Mouse (Mus musculus): Measurements from ENCODE around the gene Bmt2.

The Bmt2 gene

GRCm38 (mm10) chr6:13619618-13620017 lies 58.1 kb downstream of the Bmt2 start:
- no peak for DNase-seq (ENCODE audit: low read depth, low spot score)

- DNase-seq (ENCODE audit: low read depth, low spot score), result no peak
Observed at GRCm38 (mm10) chr6:13617110-13617509, 60.7 kb downstream of the Bmt2 start.

DNA sequence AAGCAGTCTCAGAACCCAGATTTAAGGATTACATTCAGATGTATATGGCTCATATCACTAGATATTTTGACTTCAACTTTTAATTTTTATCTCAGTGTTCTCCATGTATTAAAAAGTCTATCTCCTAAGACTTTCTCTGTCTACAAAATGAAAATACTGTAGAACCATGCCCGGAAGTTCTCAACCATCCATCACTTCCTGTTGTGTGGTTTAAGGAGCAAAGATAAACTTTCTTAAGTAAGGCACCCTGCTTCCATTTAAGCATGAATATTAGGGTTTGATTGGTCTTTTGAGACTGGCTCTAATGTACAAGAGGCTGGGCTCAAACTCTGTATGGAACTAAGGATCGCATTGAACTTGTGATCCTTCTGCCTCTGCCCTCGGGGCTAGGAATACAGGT lies 63.2 kb downstream of the Bmt2 start:
- DNase-seq (ENCODE audit: low read depth, low spot score), result no peak

DNA sequence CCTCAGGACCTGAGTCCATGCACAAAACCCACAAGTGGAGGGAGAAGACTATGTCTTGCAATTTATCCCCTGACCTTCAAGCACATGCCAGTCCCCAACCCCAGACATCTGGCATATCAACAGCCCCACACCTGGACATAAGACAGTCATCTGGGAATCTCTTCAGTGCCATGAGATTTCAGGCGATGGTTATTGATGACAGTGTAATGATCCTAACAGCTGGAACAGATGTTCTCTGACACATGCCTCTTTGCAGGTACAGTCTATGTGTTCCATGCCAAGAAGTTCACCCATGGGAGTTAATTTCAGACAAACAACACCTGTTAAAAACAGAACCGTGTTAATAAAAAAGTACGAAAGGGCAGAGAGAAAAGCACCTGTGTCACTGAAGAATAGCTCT lies 64.1 kb downstream of the Bmt2 start:
- no peak for DNase-seq (ENCODE audit: low read depth, low spot score)

- no peak for DNase-seq (ENCODE audit: low read depth, low spot score)
Observed at GRCm38 (mm10) chr6:13610869-13611268, 66.9 kb downstream of the Bmt2 start.

- no peak for DNase-seq (ENCODE audit: low read depth, low spot score)
Observed at GRCm38 (mm10) chr6:13609353-13610140, 68.2 kb downstream of the Bmt2 start.

GRCm38 (mm10) chr6:13607621-13608493 lies 69.9 kb downstream of the Bmt2 start, which contains the start of gene Tmem168:
Tmem168 (minus strand) TSS chr6:13608100.
- DNase-seq (ENCODE audit: low read depth, low spot score), result peak; percentile 90

- DNase-seq (ENCODE audit: low read depth, low spot score), result no peak
Observed at GRCm38 (mm10) chr6:13606921-13607620, 70.7 kb downstream of the Bmt2 start.

- no peak for DNase-seq (ENCODE audit: low read depth, low spot score)
Observed at GRCm38 (mm10) chr6:13606394-13606793, 71.4 kb downstream of the Bmt2 start.

- no peak for DNase-seq (ENCODE audit: low read depth, low spot score)
Observed at GRCm38 (mm10) chr6:13603134-13603533, 74.6 kb downstream of the Bmt2 start.

- no peak for DNase-seq (ENCODE audit: low read depth, low spot score)
Observed at GRCm38 (mm10) chr6:13601587-13601986, 76.2 kb downstream of the Bmt2 start.

DNA sequence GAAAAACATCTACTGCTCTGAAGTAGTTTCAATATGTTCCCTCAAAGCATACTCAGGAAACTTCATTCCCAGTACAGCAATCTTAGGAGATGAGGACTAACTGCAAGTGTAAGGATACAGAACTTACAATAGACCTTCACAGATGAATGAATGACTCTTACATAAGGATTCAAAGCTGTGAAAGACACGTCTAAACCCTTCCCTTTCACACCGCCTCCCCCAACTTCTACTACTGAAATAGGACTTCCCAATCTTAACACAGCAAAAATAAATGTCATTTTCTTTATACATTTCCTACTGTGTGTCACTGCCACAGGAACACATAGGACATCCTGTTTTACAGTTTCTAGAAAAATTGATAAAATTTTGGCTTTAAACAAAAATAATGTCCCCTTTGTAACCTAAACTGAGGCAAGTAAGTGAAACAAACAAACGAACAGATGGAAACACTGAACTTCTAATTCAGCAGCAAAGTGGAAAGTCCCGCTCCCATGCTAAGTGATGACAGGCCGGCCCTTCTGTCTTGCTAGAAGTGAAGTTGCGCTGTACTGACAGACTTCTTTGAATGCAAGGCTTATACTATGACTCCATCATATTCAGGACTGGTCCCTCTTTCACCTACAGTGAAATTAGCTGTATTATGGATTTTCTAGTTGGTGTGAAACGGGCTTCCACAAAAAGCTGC lies 79.4 kb downstream of the Bmt2 start:
- no peak for DNase-seq (ENCODE audit: low read depth, low spot score)

GRCm38 (mm10) chr6:13592729-13593345 lies 84.9 kb downstream of the Bmt2 start:
- DNase-seq (ENCODE audit: low read depth, low spot score), result peak; percentile 57

DNA sequence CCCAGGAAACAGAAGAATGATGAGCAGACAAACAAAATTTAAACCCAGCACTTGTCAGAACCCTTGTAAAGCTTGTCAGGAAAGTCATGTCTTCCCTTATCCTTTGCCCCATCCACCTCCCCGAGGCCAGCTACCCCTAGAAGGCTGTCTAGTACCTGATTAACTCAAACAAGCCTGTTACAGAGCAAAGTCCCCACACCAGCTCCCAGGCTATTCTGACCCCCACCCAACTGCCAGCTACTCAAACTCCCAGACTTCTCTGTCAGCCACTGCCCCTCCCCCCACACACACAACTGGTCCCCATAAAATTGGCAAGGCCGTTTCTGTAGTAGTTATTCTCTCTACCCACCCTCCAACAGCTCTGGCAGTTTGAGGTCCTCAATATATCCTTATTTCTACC lies 91.2 kb downstream of the Bmt2 start:
- DNase-seq (ENCODE audit: low read depth, low spot score), result peak; percentile 24

GRCm38 (mm10) chr6:13586154-13586553 lies 91.6 kb downstream of the Bmt2 start:
- no peak for DNase-seq (ENCODE audit: low read depth, low spot score)

DNA sequence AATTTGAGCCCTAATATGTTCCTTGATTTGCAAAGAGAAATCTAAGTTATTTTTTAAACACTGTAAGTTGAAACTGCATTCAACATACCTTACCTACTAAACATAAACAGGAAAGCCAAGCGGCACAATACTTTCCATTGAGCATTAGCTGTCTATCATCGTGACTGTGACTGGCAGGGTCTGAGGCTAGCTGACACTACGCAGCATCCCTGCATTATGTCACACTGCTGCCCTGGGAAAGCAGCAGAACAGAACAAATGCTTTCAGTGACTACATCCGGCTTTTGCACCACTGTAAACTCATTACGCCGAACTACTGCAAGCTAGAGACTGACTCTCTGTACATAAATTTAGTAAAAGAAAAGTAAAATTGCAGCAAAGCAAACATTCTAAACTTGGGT lies 93.0 kb downstream of the Bmt2 start:
- no peak for DNase-seq (ENCODE audit: low read depth, low spot score)

DNA sequence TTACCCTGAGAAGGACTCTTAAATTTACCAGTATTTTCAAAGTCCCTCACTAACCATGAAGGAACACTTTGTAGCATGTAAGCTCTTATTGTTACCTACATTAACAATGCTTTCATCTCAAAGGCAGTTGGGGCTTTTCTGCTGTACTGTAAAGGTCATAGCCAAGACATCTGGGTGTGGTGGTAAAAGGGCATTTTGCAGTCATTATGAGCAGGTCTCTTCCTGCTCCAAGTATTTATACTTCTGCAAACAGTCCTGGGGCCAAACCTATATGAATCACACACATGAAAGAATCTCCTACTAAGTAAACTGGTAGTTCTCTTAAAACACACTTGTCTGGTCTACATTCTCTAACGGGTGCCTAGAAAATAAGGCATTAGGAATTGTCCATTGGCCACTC lies 95.7 kb downstream of the Bmt2 start:
- no peak for DNase-seq (ENCODE audit: low read depth, low spot score)

Data from forelimb bud, embryonic 11.5 days (tissue).